Mouse (Mus musculus) midbrain, embryonic 15.5 days (tissue): ENCODE results near the gene Col4a4. TPM values are rescaled to one million over a fixed set of nuclear protein-coding genes. Genes with fewer than 3 reads are reported as not detected.

ENCODE experiments used
- polyA plus RNA-seq: library from polyadenylated mRNA; unstranded; fragments of >200 nt; fragmentation: Nextera tagmentation; extraction: Ambion mirVana; gene quantifications from 2 replicates; pipeline ENCODE4 v1.2.1, GENCODE M21; 2015

Gene Col4a4
- polyA plus RNA-seq, 1 experiment from 2014 or later: 0.09 TPM

Other genes starting within 250 kb of the Col4a4 start
- gene Col4a3, start 72 bp upstream of the Col4a4 start, polyA plus RNA-seq: 0.19 and 0.25 TPM in 2 replicates
- 394 and 397 TPM in 2 replicates for gene Mff, start 138.0 kb upstream of the Col4a4 start, polyA plus RNA-seq
- 0.27 TPM in 1 of 2 replicates, not detected in the other for gene Tm4sf20, start 181.6 kb upstream of the Col4a4 start, polyA plus RNA-seq
- not detected in 2 replicates for gene Gm47791, start 184.4 kb upstream of the Col4a4 start, polyA plus RNA-seq